Mouse (Mus musculus): ENCODE results near the gene Oas1g. TPM values are rescaled to one million over a fixed set of nuclear protein-coding genes. Genes with fewer than 3 reads are reported as not detected.
"Not testable (repeated sequence)": the region's sequence is repeated elsewhere in the genome, so short reads cannot be mapped to it uniquely, and the experiment has no call there.

Gene Oas1g
- total and polyA plus RNA-seq, 3 experiments, result not detected

DNA sequence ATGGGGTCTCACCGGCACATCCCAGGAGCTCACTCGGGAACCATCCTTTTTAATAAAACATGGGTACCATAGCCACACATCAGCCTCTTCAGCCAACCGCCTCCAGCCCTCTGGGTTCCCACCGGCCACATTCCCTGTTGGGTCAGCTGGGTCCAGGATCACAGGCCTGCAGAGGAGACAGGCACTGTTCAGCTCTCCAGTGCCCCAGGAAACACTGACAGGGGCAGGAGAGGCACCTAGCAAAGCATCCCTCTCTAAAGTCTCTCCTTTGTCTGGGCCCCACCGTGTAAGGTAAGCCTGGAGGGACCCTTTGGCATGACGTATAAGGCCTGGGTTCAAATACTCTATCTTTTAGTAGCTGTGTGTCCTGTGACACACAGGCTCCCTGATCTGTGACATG lies 10.9 kb upstream of the Oas1g start:
- H3K4me3 ChIP-seq (ENCODE audit: control insufficient read depth in 1 of 2, insufficient read depth in 1 of 2, low read depth in 2 of 2, low read length in 2 of 2), result no peak overlapping the region
- no peak for TF ChIP-seq ZMIZ1 (IDR thresholded peaks at IDR 0.05; ENCODE audit: low read depth, low read length)
- TF ChIP-seq CHD1 (IDR thresholded peaks at IDR 0.05; ENCODE audit: low read depth, low read length), result no peak
- TF ChIP-seq USF1 (IDR thresholded peaks at IDR 0.05; ENCODE audit: low read depth, low read length), result no peak
- no peak for TF ChIP-seq EP300 (IDR thresholded peaks at IDR 0.05; ENCODE audit: low read depth in 1 of 2, low read length in 2 of 2)
- TF ChIP-seq POLR2A (IDR thresholded peaks at IDR 0.05; ENCODE audit: control insufficient read depth in 1 of 2, insufficient read depth in 1 of 2, low read depth in 1 of 2, low read length in 2 of 2, poor library complexity in 1 of 2), result no peak
- TF ChIP-seq TCF12 (IDR thresholded peaks at IDR 0.05; ENCODE audit: low read depth, low read length), result no peak
- TF ChIP-seq ZKSCAN1 (IDR thresholded peaks at IDR 0.05; ENCODE audit: low read depth, low read length), result no peak
- no peak for TF ChIP-seq SIN3A (IDR thresholded peaks at IDR 0.05; ENCODE audit: low read length)
- no peak overlapping the region for H3K27ac ChIP-seq (ENCODE audit: control insufficient read depth, low read depth, low read length)
- H3K27me3 ChIP-seq (ENCODE audit: control insufficient read depth in 1 of 2, insufficient read depth in 2 of 2, low read length in 2 of 2), result no peaks in the 10 kb centered on the region
- no peaks in the 10 kb centered on the region for H3K4me1 ChIP-seq (ENCODE audit: control insufficient read depth in 1 of 2, insufficient read depth in 2 of 2, low read length in 2 of 2)
- no peak for DNase-seq (ENCODE audit: low read depth, low spot score)
- no peaks in the 10 kb centered on the region for H3K79me2 ChIP-seq (ENCODE audit: control insufficient read depth, insufficient read depth, low read length, poor library complexity)
- no peak overlapping the region for H3K9ac ChIP-seq (ENCODE audit: control insufficient read depth, low read depth, low read length, poor library complexity, severe bottlenecking)
- no peaks in the 10 kb centered on the region for H3K9me3 ChIP-seq (replicated peaks; ENCODE audit: insufficient read depth, low read length)
- no peaks in the 10 kb centered on the region for H3K36me3 ChIP-seq (ENCODE audit: control insufficient read depth in 1 of 2, insufficient read depth in 2 of 2, low read length in 2 of 2)

- Histone ChIP-seq H3K27me3 (ENCODE audit: control insufficient read depth in 1 of 2, insufficient read depth in 2 of 2, low read length in 2 of 2) (no peaks in the 10 kb centered on the region), H3K4me3 (ENCODE audit: control insufficient read depth in 1 of 2, insufficient read depth in 1 of 2, low read depth in 2 of 2, low read length in 2 of 2) (no peak overlapping the region), H3K4me1 (ENCODE audit: control insufficient read depth in 1 of 2, insufficient read depth in 2 of 2, low read length in 2 of 2) (no peaks in the 10 kb centered on the region), H3K27ac (ENCODE audit: control insufficient read depth, low read depth, low read length) (no peak overlapping the region), H3K9me3 (replicated peaks; ENCODE audit: insufficient read depth, low read length) (no peaks in the 10 kb centered on the region), H3K9ac (ENCODE audit: control insufficient read depth, low read depth, low read length, poor library complexity, severe bottlenecking) (no peak overlapping the region), H3K79me2 (ENCODE audit: control insufficient read depth, insufficient read depth, low read length, poor library complexity) (no peaks in the 10 kb centered on the region), H3K36me3 (ENCODE audit: control insufficient read depth in 1 of 2, insufficient read depth in 2 of 2, low read length in 2 of 2) (no peaks in the 10 kb centered on the region)
- DNase-seq (ENCODE audit: low read depth, low spot score), result no peak
- no peak for TF ChIP-seq USF2 (IDR thresholded peaks at IDR 0.05; ENCODE audit: borderline replicate concordance in 1 of 2, insufficient read depth in 1 of 2, low read depth in 1 of 2, low read length in 2 of 2)
- no peak for TF ChIP-seq SMC3 (IDR thresholded peaks at IDR 0.05; ENCODE audit: low read depth, low read length)
- no peak for TF ChIP-seq GABPA (IDR thresholded peaks at IDR 0.05; ENCODE audit: low read depth, low read length)
- TF ChIP-seq ZC3H11A (IDR thresholded peaks at IDR 0.05; ENCODE audit: low read depth, low read length), result no peak
Observed at GRCm38 (mm10) chr5:120895231-120895900, 8.0 kb upstream of the Oas1g start.

DNA sequence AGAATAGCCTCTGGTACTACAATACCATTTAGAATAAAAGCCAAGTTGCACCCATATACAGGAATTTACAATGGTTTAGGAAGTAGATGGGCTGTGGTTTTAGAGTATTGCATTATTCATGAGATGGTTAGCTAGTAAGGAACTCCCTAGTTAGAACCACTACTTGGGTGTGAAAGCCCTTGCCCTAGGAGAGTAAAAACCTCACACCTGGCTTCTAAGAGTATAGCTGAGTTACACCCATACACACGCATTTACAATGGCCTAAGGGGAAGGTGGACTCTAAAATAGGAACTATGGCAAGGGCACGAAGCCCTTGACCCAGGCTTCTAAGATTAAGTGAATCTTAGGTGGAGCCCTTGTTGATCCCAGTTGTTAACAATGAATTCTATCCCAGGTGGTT lies 7.3 kb upstream of the Oas1g start:
- not testable (repeated sequence) for H3K9ac ChIP-seq (ENCODE audit: control insufficient read depth, low read depth, low read length, poor library complexity, severe bottlenecking); DNase-seq (ENCODE audit: low read depth, low spot score); H3K9me3 ChIP-seq (replicated peaks; ENCODE audit: insufficient read depth, low read length); H3K4me3 ChIP-seq (ENCODE audit: control insufficient read depth in 1 of 2, insufficient read depth in 1 of 2, low read depth in 2 of 2, low read length in 2 of 2); H3K4me1 ChIP-seq (ENCODE audit: control insufficient read depth in 1 of 2, insufficient read depth in 2 of 2, low read length in 2 of 2); H3K27ac ChIP-seq (ENCODE audit: control insufficient read depth, low read depth, low read length); H3K27me3 ChIP-seq (ENCODE audit: control insufficient read depth in 1 of 2, insufficient read depth in 2 of 2, low read length in 2 of 2); H3K79me2 ChIP-seq (ENCODE audit: control insufficient read depth, insufficient read depth, low read length, poor library complexity); H3K36me3 ChIP-seq (ENCODE audit: control insufficient read depth in 1 of 2, insufficient read depth in 2 of 2, low read length in 2 of 2)

GRCm38 (mm10) chr5:120893866-120894265 lies 6.5 kb upstream of the Oas1g start:
- not testable (repeated sequence) for DNase-seq (ENCODE audit: low read depth, low spot score); H3K9ac ChIP-seq (ENCODE audit: control insufficient read depth, low read depth, low read length, poor library complexity, severe bottlenecking); H3K4me3 ChIP-seq (ENCODE audit: control insufficient read depth in 1 of 2, insufficient read depth in 1 of 2, low read depth in 2 of 2, low read length in 2 of 2)

More at GRCm38 (mm10) chr5:120893866-120894265, 6.5 kb upstream of the Oas1g start:
- H3K27ac ChIP-seq (ENCODE audit: control insufficient read depth, low read depth, low read length); H3K36me3 ChIP-seq (ENCODE audit: control insufficient read depth in 1 of 2, insufficient read depth in 2 of 2, low read length in 2 of 2); H3K9me3 ChIP-seq (replicated peaks; ENCODE audit: insufficient read depth, low read length); H3K79me2 ChIP-seq (ENCODE audit: control insufficient read depth, insufficient read depth, low read length, poor library complexity); H3K4me1 ChIP-seq (ENCODE audit: control insufficient read depth in 1 of 2, insufficient read depth in 2 of 2, low read length in 2 of 2); H3K27me3 ChIP-seq (ENCODE audit: control insufficient read depth in 1 of 2, insufficient read depth in 2 of 2, low read length in 2 of 2): not testable (repeated sequence)
